Mouse (Mus musculus): ENCODE measurements at regions not wholly inside any gene's neighbourhood (a gene's known extent, or its start where the extent isn't known, plus 50 kb on each side); places are given as distances from the start of the nearest gene placed in this dataset.

- no peak for TF ChIP-seq CEBPB (IDR thresholded peaks at IDR 0.05; ENCODE audit: insufficient read depth, poor library complexity, severe bottlenecking)
- no peak for TF ChIP-seq POLR2A (IDR thresholded peaks at IDR 0.05; ENCODE audit: insufficient read length, low read depth)
- TF ChIP-seq TCF12 (IDR thresholded peaks at IDR 0.05; ENCODE audit: insufficient read depth, poor library complexity, severe bottlenecking) = no peak
- TF ChIP-seq TCF3 (IDR thresholded peaks at IDR 0.05; ENCODE audit: insufficient read length, low read depth) = no peak
- TF ChIP-seq USF1 (IDR thresholded peaks at IDR 0.05; ENCODE audit: low read depth) = no peak
- no peak for TF ChIP-seq MAX (IDR thresholded peaks at IDR 0.05; ENCODE audit: low read depth)
- TF ChIP-seq MYOG (IDR thresholded peaks at IDR 0.05; ENCODE audit: control insufficient read depth in 1 of 3, insufficient read depth in 1 of 3, insufficient read length in 2 of 3, low read depth in 2 of 3) = no peak
Observed at GRCm38 (mm10) chr6:99940118-99940517, 213.9 kb upstream of the Prok2 start.
